Mouse (Mus musculus) myocyte (in vitro differentiated cells): ENCODE data around the gene Gm20388.

Source experiments
- POLR2A ChIP-seq: IDR thresholded peaks from one replicate; pipeline ENCODE4 v1.6.1; 2011; ENCODE audit warnings: low read depth, mild to moderate bottlenecking, control low read depth, moderate library complexity; ENCODE audit not compliant: insufficient read length
- POLR2AphosphoS2 ChIP-seq: IDR thresholded peaks from one replicate; pipeline ENCODE4 v1.6.1; 2011; ENCODE audit warnings: low read depth, control low read depth; ENCODE audit not compliant: insufficient read length
- USF1 ChIP-seq: IDR thresholded peaks from one replicate; pipeline ENCODE4 v1.6.1; 2011; ENCODE audit warnings: low read depth, mild to moderate bottlenecking, control low read depth, moderate library complexity

DNA sequence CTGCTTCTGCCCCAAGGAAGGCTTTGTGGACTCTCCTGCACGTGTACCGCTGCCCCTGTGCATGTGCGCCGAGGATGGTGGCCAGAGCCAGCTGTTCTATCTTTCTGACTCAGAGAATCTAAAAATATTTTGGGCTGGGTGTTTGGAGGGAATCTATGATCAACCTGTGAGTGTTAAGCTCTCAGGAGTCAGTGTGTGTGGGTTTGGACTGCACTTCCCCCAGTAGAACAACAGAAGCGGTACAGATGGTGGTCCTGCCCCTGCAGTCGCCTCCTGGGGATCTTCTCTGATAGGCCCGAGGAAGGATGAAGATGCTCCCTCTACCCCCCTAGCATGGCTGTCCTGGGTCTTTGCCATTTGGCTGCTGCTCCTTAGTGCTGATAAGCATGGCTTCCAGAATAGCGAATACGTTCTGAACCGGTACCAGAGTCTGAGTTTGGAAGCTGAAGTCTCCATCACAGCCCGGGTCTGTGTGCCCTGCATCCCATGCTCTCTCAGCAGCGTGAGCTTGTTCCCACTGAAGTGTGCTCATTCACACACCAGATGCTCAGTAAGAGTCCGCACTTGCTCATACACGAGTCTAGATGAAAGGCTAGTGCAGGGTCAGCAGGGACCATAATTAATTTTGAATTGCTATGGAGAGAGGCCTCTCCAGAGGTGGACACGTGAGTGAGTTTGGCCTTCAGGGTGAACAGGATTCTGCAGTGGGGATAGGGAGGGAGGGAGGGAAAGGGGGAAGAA lies 233.4 kb downstream of the Gm20388 start:
- TF ChIP-seq POLR2A (no peak), USF1 (no peak), POLR2AphosphoS2 (no peak)
